Mouse (Mus musculus) embryo, embryonic 11 days (tissue): ENCODE measurements around the gene Tex14.
A peak's percentile ranks its signal among the peaks of the same experiment; 100 is the strongest.
"Not testable (repeated sequence)": the region's sequence is repeated elsewhere in the genome, so short reads cannot be mapped to it uniquely, and the experiment has no call there.

Experiments used
- DNase-seq: peaks from one replicate; pipeline ENCODE4 v3.0.0-alpha.2; 2015

The Tex14 gene

DNA sequence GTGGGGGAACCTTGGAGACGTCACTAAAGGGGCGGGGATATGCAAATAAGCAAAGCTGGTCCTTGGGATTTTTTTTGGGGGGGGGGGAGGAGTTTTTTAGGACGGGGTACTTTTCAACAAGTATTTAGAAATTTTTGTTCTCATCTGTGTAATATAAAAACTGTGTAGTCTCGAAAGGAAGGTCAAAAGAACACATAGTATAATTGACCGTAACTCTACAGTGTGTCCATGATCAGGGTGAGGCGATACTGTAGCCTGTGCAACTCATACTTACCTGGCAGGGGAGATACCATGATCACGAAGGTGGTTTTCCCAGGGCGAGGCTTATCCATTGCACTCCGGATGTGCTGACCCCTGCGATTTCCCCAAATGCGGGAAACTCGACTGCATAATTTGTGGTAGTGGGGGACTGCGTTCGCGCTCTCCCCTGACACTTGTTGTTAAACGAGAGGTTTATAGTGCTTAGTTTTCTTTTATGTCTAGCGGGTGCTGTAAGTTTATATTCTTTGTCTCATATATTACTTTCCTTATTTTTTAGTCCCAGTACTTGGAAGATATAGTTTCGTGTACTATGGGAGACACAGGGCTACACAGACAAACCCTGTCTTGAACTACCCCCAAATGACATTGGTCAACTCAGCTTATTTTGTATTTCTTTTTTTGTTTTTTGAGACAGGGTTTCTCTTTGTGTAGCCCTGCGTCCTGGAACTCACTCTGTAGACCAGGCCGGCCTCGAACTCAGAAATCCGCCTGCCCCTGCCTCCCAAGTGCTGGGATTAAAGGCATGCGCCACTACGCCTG lies 21.8 kb downstream of the Tex14 start:
- DNase-seq: peak; percentile 91

DNA sequence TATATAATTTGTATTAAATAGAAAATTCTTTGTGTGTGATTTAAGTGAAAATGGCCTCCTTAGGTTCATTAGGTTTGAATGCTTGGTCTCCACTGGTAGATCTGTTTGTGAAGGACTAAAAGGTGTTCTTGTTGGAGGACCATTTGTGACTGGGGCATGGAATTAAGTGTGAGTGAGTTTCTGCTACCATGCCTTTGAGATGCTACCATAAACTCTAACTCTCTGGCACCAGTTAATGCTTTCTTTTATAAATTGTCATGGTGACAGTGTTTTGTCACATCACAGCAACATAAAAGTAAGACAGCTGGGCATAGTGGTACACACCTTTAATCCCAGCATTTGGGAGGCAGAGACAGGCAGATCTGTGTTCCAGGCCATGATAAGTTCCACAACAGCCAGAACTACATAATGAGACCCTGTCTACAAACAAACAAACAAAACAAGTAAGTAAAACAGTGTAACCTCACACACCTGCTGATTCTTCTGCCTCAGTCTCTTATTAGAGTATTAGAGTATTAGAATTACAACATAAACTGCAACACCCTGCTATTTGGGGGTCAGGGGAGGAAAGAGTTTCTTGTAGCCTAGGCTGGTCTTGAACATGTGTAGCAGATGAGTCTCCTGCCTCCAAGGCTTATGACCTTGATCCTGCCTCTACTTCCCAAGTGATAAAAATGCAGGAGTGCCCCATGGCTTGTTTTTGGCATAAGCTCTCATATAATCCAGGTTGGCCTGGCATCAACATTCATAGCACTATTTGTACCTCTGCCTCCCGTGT lies 22.6 kb downstream of the Tex14 start:
- DNase-seq: no peak

DNA sequence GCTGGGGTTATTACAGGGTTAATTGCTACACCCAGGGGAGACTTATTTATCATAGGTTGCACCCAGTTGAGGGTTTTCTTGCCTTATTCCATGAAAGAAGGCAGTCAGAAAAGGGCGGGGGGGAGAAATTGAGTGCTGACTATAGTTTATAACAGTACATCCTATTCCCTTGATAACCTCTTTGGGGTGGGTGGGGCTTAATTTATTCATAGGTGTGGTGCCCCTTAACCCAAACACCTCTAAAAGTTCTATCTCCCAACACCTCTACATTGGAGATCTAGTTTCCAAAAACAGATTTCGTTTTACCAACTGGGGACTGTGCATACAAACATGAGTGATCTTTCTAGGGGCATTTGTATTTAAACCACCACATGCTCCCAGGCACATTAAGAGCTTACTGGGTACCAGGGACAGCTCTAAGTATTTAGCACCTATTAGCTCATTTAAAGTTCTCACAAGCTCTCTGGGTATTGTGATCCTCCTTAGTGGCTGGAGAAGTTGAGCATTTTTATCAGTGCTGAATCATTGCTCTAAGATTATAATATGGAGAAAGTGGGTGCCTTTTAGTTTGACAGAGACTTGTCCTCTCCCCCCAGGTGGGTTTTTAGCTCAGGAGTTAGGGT lies 23.3 kb downstream of the Tex14 start:
- no peak for DNase-seq

DNA sequence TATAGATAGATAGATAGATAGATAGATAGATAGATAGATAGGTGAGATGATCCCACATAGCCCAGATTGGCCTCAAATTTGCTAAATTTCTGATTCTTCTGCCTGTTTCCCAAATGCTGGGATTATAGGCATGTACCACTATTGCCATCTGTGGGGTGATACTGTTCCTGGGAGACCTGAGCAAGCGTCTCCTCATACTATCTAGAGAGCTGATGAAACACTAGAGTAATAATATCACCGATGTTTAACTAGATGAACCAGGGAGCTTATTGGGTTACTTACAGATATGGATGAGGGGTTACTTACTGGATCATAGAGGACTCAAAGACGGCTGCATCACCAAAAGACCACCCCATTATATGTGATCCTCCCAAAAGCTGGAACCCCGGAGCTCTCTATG lies 24.5 kb downstream of the Tex14 start:
- no peak for DNase-seq

DNA sequence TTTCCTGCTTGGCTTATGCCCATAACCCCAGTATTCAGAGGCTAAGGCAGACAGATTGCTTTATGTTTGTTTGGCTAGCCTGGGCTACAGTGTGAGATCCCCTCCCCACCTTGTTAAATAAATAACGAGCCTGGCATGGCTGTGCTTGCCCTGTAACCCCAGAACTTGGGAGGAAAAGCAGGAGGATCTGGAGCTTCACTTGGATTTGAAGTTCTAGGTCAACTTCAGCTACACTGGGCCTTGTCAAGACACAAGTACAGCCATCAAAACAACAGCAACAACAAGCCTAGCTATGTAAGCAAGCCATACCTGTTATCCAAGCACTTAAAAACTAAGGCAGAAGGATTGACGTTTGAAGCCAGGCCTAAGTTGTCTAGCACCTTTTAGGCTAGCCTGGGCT lies 25.5 kb downstream of the Tex14 start:
- DNase-seq: no peak

DNA sequence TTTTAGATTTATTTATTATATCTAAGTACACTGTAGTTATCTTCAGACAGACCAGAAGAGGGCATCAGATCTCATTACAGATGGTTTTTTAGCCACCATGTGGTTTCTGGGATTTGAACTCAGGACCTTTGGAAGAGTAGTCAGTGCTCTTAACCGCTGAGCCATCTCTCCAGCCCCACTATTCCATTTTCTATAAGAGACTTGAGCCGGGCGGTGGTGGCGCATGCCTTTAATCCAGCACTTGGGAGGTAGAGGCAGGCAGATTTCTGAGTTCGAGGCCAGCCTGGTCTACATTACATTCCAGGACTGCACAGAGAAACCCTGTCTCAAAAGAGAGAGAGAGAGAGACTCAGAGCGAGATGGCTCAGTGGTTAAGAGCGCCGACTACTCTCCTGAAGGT lies 26.9 kb downstream of the Tex14 start:
- not testable (repeated sequence) for DNase-seq

DNA sequence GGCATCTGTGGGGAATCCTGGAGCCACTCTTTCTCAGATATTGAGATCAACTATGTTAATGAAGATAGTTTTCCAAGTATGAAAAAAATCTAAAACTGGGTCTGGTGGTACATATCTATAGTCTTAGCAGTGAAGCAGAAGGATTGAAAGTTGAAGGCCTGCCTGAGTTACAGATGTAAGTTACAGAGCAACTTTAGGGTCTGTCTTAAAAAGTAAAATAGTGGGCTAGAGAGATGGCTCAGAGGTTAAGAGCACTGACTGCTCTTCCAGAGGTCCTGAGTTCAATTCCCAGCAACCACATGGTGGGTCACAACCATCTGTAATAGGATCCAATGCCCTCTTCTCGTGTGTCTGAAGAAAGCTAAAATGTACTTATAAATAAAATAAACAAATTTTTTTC lies 27.6 kb downstream of the Tex14 start:
- DNase-seq: no peak

DNA sequence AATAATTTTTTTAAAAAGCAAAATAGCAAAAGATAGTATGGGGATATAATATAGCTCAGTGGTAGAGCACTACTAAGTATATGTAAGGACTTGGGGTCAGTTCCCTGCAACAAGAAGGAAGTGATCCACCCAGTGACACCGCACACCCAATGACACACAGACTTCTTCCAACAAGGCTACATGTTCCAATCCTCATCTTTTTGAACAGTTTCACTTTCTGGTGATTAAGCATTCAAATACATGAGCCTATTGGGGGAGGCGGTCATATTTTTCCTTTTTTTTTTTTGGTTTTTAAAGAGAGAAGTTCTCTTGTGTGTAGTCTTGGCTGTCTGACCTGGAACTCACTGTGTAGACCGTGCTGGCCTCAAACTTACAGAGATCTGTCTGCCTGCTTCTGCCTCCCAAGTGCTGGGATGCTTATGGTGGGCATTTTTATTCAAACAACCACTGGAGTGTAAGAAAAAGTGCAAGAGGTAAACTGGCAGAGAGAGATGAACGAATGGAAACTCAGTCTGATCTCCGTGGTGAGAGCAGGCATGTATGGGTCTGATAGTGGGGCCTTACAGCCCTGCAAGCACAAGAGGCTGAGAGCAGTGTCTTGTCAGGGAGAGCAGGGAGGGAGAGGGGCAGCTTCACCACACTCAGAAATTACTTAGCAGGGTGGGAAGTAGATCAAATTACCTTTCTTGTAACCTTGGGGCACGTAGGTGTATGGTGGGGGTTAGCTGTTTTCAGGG lies 28.2 kb downstream of the Tex14 start:
- no peak for DNase-seq

DNA sequence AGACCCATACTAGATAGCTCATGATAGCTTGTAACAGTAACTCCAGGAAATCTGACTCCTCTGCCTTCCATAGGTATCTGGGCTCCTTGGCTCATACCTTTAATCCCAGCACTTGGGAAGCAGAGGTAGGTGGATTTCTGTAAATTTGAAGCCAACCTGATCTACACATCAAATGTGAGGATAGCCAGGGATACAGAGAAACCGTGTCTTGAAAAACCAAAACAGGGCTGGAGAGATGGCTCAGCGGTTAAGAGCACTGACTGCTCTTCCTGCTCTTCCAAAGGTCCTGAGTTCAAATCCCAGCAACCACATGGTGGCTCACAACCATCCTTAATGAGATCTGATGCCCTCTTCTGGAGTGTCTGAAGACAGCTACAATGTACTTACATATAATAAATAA lies 30.2 kb downstream of the Tex14 start:
- not testable (repeated sequence) for DNase-seq

DNA sequence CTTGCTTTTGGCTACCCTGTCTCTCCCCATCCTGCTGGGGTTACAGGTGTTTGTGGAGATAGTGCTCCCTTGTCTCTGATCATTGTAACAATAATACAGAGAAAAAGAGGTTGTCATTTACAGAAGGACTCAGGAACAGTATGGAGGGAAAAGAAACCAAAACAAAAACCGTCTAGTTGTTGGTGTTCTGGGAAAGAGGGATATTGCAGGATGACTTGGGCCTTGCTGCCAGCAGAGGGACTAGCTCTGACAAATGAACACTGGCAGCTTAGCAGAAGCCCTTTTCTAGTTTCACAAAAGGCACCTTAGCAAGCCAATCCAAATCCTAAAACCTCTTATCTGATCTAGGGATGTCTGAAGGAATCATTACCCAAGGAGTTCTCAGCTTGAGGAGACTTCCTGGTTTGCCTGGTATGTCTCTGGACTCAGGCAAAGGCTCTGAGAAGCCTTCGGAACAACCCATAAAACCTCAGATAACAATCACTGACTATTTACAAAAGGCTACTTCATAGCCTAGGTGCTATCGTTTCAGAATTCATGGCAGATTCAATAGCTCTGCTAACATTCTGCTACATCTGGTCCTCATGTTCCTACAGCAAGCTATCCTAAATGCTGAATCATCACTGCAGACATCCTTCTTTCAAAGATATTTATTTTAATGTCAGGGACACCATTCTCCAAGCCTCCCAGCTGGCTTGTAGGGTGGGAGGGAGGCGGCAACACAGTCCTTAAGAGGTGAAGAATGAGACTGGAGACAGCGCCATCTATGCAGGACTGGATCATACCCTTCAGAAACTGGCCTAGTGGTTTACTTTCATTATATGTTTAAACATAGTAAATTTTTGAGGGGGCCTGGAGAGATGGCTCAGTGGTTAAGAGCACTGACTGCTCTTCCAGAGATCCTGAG lies 31.7 kb downstream of the Tex14 start:
- DNase-seq: no peak

DNA sequence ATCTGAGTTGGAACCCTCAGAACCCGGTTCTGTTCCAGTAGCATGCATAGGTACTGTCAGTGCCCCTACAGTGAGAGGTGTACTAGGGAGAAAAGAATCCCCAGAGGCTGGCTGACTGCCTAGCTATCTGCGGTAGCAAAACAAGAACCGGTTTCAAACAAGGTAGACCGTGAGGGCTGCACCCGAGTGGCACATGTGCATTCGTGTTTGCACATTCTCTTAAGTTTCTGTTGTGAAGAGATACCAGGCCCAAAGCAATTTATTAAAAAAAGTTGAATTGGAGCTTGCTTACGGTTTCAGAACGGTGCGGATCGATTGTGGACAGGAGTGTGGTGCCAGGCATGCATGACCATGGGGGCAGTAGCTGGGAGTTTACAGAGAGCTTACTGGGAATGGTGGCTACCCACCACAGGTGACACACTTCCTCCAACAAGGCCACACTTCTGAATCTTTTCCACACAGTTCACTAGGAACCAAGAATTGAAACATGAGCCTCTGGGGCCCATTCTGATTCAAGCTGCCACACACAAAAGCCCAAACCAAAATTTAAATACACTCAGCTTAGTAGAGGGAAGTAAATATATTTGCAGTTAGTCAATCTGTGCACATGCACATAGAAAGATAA lies 35.0 kb downstream of the Tex14 start:
- DNase-seq: no peak

DNA sequence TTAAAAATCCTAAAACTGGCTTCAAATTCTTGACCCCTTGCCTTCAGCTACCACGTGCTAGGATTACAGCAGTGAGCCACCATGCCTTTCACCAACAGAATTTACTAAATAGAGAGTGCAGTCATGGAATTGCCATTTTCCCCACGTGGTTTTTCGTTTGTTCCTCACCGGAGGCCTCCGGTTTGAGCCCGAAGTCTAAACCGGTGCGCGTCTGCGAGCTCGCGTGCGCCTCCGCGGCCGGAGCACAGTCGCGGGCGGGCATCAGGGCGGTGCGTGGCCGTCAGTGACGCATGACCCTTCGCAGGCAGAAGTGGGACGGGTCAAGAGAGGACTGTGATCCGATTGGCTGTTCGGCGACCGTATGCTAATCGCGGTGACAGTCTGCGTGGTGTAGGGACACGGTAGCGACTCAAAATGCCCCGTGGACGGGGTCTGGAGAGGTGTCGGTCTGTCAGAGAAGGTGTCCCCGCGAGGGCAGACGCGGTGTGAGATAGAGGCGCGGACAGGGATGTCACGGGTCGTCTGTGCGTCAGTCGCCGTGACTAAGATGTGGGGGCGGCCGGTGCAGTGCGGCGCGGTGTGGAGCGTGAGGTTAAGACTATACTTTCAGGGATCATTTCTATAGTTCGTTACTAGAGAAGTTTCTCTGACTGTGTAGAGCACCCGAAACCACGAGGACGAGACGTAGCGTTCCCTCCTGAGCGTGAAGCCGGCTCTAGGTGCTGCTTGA lies 37.9 kb downstream of the Tex14 start:
- DNase-seq: peak; percentile 82

DNA sequence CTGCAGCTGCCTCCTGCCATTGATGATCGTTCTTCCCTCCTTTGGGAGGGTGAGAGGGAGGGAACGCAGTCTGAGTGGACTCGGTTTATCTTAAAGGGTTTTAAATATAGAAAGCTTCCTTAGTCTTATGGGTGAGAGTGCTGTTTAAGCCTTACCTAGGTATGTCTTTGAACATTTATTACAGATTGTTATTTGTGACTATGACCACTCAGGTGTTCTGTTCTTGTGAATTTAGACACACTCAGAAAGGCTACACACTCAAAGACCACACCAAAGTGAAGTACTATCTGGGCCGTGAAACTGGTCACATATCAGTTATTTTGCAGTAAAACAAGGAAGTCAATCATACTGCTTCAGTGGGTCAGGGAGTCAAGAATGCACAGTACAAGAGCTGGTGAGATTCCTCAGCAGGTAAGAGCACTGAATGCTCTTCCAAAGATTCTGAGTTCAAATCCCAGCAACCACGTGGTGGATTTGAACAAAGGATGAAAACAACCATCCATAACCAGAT lies 38.6 kb downstream of the Tex14 start:
- peak; percentile 86 for DNase-seq

DNA sequence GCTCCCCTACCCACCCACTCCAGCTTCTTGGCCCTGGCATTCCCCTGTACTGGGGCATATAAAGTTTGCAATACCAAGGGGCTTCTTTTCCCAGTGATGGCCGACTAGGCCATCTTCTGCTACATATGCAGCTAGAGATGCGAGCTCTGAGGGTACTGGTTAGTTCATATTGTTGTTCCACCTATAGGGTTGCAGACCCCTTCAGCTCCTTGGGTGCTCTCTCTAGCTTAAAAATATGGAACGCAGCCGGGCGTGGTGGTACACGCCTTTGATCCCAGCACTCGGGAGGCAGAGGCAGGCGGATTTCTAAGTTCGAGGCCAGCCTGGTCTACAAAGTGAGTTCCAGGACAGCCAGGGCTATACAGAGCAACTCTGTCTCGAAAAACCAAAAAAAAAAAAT lies 39.2 kb downstream of the Tex14 start:
- not testable (repeated sequence) for DNase-seq

DNA sequence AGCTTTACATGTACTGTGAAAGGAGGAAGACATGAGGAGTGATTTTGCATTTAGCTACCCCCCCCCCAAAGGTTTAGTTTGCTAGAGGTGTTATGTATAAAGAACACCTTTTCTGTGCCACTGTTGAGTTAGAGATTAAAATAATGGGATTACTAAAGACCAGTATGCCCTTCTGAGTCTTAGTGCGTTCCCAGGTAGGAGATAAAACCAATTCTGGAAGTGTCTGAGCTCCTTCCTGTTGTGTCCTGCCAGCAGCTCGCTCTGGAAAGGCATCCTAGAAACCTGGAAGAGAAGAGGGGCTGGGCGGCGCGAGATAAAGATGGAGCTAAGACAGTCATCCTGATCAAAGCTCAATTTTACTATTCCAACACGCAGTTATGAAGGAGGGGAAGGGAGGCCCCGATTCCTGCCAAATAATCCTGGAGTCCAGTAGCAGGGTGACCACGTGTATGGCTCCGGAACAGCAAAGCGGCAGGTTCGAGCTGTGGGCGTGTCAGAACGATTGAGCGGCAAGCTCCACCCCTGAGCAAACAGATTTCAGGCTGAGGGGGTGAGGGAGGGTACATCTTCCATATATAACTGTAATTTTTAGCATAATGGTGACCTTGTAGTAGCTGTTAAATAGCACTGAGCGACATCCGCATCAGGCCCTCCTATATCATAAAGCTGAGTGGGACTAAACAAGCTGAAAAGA lies 40.0 kb downstream of the Tex14 start:
- DNase-seq: no peak

DNA sequence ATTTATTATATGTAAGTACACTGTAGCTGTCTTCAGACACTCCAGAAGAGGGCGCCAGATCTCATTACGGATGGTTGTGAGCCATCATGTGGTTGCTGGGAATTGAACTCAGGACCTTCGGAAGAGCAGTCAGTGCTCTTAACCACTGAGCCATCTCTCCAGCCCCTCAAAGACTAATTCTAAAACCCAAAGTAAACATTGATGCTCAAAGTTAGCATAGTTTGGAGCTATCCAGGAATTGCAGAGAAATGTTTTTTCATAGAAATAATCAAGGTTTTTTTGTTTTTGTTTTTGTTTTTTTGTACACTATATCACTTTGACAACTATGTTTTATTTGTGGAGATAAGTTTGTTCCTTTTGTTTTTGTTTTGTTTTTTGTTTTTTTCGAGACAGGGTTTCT lies 40.7 kb downstream of the Tex14 start:
- DNase-seq: not testable (repeated sequence)

DNA sequence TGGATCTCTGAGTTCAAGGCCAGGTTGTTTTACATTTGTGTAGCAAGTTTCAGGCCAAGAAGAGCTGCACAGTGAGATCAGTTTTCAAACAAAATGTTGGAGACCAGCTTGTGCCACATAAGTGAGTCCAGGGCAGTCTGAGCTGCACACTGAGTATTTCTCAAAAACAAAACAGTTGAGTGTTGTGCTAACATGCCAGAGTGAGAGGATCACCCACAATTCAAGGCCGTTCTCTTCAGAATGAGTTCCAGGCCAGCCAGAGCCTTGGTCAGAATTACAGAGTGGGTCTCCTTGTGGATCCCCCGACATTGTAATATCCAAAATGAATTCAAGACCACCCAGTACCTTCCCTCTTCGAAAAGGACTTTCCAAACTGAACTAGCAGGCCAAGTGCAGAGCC lies 41.3 kb downstream of the Tex14 start:
- DNase-seq: no peak

DNA sequence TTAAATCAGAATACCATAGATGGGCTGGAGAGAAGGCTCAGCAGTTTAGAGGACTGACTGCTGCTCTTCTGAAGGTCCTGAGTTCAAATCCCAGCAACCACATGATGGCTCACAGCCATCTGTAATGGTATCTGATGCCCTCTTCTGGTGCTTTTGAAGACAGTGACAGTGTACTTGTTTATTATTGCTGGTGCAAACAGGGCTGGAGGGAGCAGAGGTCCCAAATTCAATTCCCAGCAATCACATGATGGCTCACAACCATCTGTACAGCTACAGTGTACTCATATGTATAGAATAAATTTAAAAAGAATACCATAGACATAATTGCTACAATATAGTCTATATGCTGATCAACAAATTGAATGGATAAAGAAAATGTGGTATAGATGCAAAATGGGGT lies 42.6 kb downstream of the Tex14 start:
- no peak for DNase-seq

DNA sequence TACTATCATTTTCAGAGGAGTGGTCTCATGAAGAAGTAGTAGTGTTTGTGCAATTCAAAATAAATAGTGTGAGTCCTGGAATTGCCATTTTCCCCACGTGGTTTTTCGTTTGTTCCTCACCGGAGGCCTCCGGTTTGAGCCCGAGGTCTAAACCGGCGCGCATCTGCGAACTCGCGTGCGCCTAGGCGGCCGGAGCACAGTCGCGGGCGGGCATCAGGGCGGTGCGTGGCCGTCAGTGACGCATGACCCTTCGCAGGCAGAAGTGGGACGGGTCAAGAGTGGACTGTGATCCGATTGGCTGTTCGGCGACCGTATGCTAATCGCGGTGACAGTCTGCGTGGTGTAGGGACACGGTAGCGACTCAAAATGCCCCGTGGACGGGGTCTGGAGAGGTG lies 43.2 kb downstream of the Tex14 start:
- DNase-seq: peak; percentile 82
